Mouse (Mus musculus) neural tube, embryonic 13.5 days (tissue): ENCODE data around the gene Ptar1. TPM values are rescaled to one million over a fixed set of nuclear protein-coding genes. Genes with fewer than 3 reads are reported as not detected.
A peak's percentile ranks its signal among the peaks of the same experiment; 100 is the strongest.
"Not testable (repeated sequence)": the region's sequence is repeated elsewhere in the genome, so short reads cannot be mapped to it uniquely, and the experiment has no call there.

Experiments
- ATAC-seq: fragments of 200-750 bp; cut with Nextera tagmentation; 2 replicates; pipeline ENCODE4 v1.8.0; 2017; ENCODE audit warnings: low read depth, mild to moderate bottlenecking, moderate TSS enrichment, moderate library complexity
- H3K27ac ChIP-seq: fragments of 300-500 bp; sonication (generic); replicated peaks from 2 replicates; pipeline ENCODE4 v1.5.1; 2015; ENCODE audit warnings: moderate library complexity, mild to moderate bottlenecking, inconsistent platforms
- H3K27me3 ChIP-seq: fragments of 300-500 bp; sonication (generic); 2 replicates; pipeline ENCODE4 v1.6.1; 2015; ENCODE audit warnings: mild to moderate bottlenecking, inconsistent platforms
- H3K36me3 ChIP-seq: fragments of 300-500 bp; sonication (generic); 2 replicates; pipeline ENCODE4 v1.6.1; 2015; ENCODE audit warnings: mild to moderate bottlenecking, inconsistent platforms
- H3K4me1 ChIP-seq: fragments of 300-500 bp; sonication (generic); replicated peaks from 2 replicates; pipeline ENCODE4 v1.6.1; 2015; ENCODE audit warnings: inconsistent platforms
- H3K4me2 ChIP-seq: fragments of 300-500 bp; sonication (generic); 2 replicates; pipeline ENCODE4 v1.6.1; 2015; ENCODE audit warnings: inconsistent platforms, mild to moderate bottlenecking, moderate library complexity
- H3K4me3 ChIP-seq: fragments of 300-500 bp; sonication (generic); 2 replicates; pipeline ENCODE4 v1.5.1; 2015; ENCODE audit warnings: mild to moderate bottlenecking, inconsistent platforms
- H3K9ac ChIP-seq: fragments of 300-500 bp; sonication (generic); 2 replicates; pipeline ENCODE4 v1.6.1; 2015; ENCODE audit warnings: moderate library complexity, mild to moderate bottlenecking, inconsistent platforms
- H3K9me3 ChIP-seq: fragments of 300-500 bp; sonication (generic); 2 replicates; pipeline ENCODE4 v1.6.1; 2016; ENCODE audit warnings: inconsistent platforms
- WGBS: fragments of 180-500 bp; shearing (Covaris S2); methylation state at CpG from one replicate; pipeline ENCODE4 v1.1.7; 2015; 5-methylcytosine and 5-hydroxymethylcytosine counted together
- polyA plus RNA-seq: library from polyadenylated mRNA; unstranded; fragments of >200 nt; fragmentation: Nextera tagmentation; extraction: Ambion mirVana; gene quantifications from 2 replicates; pipeline ENCODE4 v1.2.1, GENCODE M21; 2015

The Ptar1 gene
- 3.8 and 4.1 TPM in 2 replicates for polyA plus RNA-seq

DNA sequence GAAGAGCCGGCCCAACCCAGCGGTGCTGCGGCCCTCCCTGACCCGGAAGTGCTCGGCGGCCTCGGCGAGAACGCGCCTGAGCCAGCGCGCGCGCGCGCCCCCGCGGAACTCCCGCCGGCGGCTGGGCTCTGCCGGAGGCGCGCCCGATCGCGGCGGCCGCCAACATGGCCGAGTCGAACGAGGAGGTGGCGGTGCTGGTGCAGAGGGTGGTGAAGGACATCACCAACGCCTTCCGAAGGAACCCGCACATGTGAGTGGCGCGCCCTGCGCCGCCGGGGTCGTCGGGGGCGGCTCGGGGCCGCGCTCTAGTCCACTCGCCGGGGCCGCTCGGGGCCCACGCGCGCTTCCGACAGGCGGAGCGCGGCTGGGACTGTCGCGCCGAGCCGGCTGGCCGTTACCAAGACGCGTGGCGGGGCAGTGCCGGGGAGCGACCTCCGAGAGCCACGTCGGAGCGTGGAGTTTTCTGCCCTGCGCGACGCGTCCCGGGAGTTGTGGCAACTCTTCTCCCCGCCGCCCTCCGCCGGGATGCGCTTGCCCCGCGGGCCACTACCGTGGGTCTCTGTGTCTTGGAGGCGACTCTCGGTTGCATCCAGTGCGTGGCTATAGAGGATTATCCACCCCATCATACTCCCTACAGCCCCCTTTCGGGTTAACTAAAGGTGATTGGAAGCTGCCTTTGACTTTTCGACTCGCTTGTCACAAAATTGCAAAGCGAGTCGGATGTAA lies at the start of gene Ptar1:
TSS of gene Ptar1 (plus strand) at position 134 of the 726 bp plus-strand sequence.
- H3K4me1 ChIP-seq, result peaks cover 23% of the 10 kb centered on the region
- H3K27me3 ChIP-seq, result no peaks in the 10 kb centered on the region
- H3K36me3 ChIP-seq, result no peaks in the 10 kb centered on the region
- H3K27ac ChIP-seq, result peak within 1 kb of the TSS; percentile 96
- H3K4me2 ChIP-seq, result peak within 1 kb of the TSS; percentile 59
- ATAC-seq, result peak; percentile 95
- H3K9ac ChIP-seq, result peak within 1 kb of the TSS; percentile 85
- peak within 1 kb of the TSS; percentile 85 for H3K4me3 ChIP-seq
- H3K9me3 ChIP-seq, result no peaks in the 10 kb centered on the region
- WGBS, result under 1% methylated on average over 92 of the region's 93 CpGs

DNA sequence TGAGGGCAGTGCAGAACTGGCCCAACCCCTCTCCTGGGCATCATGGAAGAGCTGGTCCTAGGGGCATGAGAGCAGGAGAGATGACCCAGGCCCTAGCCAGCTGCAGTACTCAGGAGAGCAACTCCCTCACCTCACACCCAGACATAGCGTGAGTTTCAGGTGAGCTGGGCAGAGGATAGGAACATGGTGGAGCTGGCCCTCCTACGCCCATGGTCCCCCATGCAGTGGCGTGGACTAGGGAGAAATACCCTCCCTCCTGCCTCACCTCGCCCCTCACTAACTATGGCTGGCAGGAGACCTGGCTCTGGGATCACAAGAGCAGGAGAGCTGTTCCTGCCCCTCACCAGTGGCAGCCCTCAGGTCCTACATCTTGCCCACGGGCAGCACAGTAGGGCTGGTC lies 43.4 kb upstream of the Ptar1 start:
- Histone ChIP-seq H3K27ac (no peak overlapping the region), H3K9me3 (no peaks in the 10 kb centered on the region), H3K36me3 (no peaks in the 10 kb centered on the region), H3K4me2 (no peak overlapping the region), H3K27me3 (no peaks in the 10 kb centered on the region), H3K4me1 (no peaks in the 10 kb centered on the region), H3K9ac (no peak overlapping the region), H3K4me3 (no peak overlapping the region)
- ATAC-seq, result no peak
- 92% methylated on average over 5 of the region's 5 CpGs for WGBS

DNA sequence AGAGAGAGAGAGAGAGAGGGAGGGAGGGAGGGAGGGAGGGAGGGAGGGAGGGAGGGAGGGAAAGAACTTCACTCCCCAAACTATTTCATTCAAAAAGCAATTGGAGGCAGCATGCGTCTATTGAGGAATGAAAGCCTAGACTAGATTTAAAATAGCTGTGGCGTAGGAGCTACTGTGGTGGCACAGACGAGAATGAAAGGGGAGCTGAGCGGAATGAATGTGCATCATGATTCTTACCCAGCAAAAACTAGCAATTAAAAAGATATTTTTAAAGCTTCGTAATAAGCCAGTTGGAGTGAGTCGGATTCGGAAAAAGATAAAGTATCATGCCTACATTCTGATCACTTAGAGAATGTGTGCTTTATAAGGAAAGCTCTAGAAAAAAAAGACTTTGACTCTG lies 41.9 kb upstream of the Ptar1 start:
- Histone ChIP-seq H3K36me3 (no peaks in the 10 kb centered on the region), H3K4me3 (no peak overlapping the region), H3K4me1 (no peaks in the 10 kb centered on the region), H3K27me3 (no peaks in the 10 kb centered on the region), H3K27ac (no peak overlapping the region), H3K4me2 (no peak overlapping the region), H3K9ac (no peak overlapping the region), H3K9me3 (no peaks in the 10 kb centered on the region)
- 76% methylated on average over 7 of the region's 7 CpGs for WGBS
- no peak for ATAC-seq

GRCm38 (mm10) chr19:23647308-23647707 lies 39.9 kb upstream of the Ptar1 start:
- Histone ChIP-seq H3K4me1 (no peaks in the 10 kb centered on the region), H3K4me2 (no peak overlapping the region), H3K4me3 (no peak overlapping the region), H3K9ac (no peak overlapping the region), H3K27ac (no peak overlapping the region), H3K36me3 (no peaks in the 10 kb centered on the region), H3K27me3 (0 out of 2 replicates have a peak, but pooled peaks cover 3% of the 10 kb centered on the region), H3K9me3 (no peaks in the 10 kb centered on the region)
- 94% methylated on average over 7 of the region's 7 CpGs for WGBS
- ATAC-seq, result no peak

DNA sequence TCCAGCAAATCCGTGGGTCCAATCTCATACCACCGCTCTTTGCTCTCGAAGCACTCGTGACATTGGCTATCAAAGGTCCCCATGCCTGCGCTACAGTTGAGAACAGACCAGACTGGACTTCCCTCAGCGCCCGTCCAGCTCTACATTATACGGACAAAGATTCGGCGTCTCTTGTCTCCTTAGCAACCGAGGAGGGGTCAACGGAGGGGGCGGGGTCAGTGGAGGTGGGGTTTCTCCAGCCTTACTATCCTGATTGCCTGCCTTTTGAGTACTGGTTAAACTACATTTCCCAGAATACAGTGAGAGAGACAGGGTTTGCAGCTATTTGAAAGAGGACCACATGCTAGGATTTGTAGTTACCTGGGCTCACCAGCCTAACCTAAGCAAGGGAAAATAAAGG lies 34.6 kb upstream of the Ptar1 start, which contains the start of gene 1700028P14Rik:
TSS of gene 1700028P14Rik (minus strand) at position 169 of the 400 bp plus-strand sequence.
- 0 out of 2 replicates have a peak, but pooled peaks cover 3% of the 10 kb centered on the region for H3K27me3 ChIP-seq
- peak within 1 kb of the TSS; percentile 50 for H3K4me2 ChIP-seq
- H3K9me3 ChIP-seq, result no peaks in the 10 kb centered on the region
- no peaks in the 10 kb centered on the region for H3K36me3 ChIP-seq
- H3K4me1 ChIP-seq, result 0 out of 2 replicates have a peak, but pooled peaks cover 4% of the 10 kb centered on the region
- no peak within 1 kb of the TSS for H3K9ac ChIP-seq
- H3K4me3 ChIP-seq, result peak within 1 kb of the TSS; percentile 20
- WGBS, result 5% methylated on average over 13 of the region's 13 CpGs
- ATAC-seq, result peak; percentile 92
- H3K27ac ChIP-seq, result no peak within 1 kb of the TSS

GRCm38 (mm10) chr19:23653154-23653553 lies 34.1 kb upstream of the Ptar1 start:
- no peak overlapping the region for H3K4me2 ChIP-seq
- WGBS, result 91% methylated on average over 5 of the region's 5 CpGs
- 0 out of 2 replicates have a peak, but pooled peaks have one; percentile 15 for ATAC-seq
- no peaks in the 10 kb centered on the region for H3K36me3 ChIP-seq
- 0 out of 2 replicates have a peak, but pooled peaks cover 4% of the 10 kb centered on the region for H3K4me1 ChIP-seq
- 0 out of 2 replicates have a peak, but pooled peaks cover 3% of the 10 kb centered on the region for H3K27me3 ChIP-seq
- no peaks in the 10 kb centered on the region for H3K9me3 ChIP-seq
- no peak overlapping the region for H3K9ac ChIP-seq
- H3K27ac ChIP-seq, result no peak overlapping the region
- no peak overlapping the region for H3K4me3 ChIP-seq

DNA sequence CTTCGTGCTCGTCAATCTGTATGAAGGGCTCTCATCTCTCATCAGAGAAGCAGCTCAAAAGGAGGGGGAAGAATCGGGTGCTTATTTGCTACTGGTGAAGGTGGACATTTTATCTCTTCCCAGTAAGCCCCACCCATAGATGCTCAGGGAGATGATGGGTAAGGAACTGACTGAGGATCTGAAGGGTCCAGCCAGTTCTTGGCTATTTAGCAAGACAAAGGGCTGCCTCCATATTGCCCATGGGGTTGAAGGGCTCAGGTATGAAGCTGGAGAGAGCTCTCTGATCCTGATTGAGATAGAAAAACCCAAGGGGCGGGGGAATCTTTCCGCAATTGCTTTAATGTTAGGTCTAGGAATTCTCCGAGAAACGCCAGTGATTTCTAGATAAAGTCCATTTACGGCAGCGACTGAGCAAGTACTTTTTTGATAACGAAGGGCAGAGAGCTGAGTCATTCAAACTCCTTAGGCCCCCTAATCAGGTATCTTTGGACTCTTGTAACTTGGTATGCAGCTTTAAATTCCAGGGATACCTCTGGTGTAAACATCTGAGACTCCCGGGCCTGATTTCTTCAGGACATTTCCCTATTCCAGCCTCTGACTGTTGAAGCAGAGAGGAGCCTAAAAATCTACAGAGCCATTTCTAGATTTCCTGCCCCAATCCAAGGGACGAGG lies 29.8 kb upstream of the Ptar1 start:
- no peaks in the 10 kb centered on the region for H3K36me3 ChIP-seq
- no peak for ATAC-seq
- H3K4me1 ChIP-seq, result 0 out of 2 replicates have a peak, but pooled peaks cover 3% of the 10 kb centered on the region
- H3K27ac ChIP-seq, result no peak overlapping the region
- no peaks in the 10 kb centered on the region for H3K9me3 ChIP-seq
- no peaks in the 10 kb centered on the region for H3K27me3 ChIP-seq
- H3K4me3 ChIP-seq, result no peak overlapping the region
- no peak overlapping the region for H3K9ac ChIP-seq
- no peak overlapping the region for H3K4me2 ChIP-seq
- 80% methylated on average over 12 of the region's 12 CpGs for WGBS

DNA sequence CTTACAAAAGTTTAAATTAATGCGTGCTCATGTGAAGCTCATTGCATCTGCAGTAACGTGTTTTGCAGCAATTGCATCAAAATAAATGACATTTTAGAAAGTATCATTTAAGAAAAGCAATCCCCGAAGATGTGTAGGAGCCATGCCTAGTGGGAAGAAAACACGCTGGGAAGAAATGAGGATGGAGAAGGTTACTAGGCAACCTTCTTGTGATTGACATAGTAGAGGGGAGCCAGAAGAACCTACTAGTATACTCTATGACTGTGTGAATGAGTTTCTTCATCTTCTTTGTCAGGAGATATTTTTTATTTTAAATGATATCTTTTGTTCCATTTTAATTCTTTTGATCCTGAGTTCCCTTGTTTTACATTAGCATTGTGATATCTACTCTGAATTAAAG lies 28.9 kb upstream of the Ptar1 start:
- no peak overlapping the region for H3K4me2 ChIP-seq
- H3K36me3 ChIP-seq, result no peaks in the 10 kb centered on the region
- H3K27ac ChIP-seq, result no peak overlapping the region
- H3K4me1 ChIP-seq, result no peaks in the 10 kb centered on the region
- 88% methylated on average over 4 of the region's 4 CpGs for WGBS
- H3K4me3 ChIP-seq, result no peak overlapping the region
- H3K9ac ChIP-seq, result no peak overlapping the region
- no peak for ATAC-seq
- H3K9me3 ChIP-seq, result no peaks in the 10 kb centered on the region
- no peaks in the 10 kb centered on the region for H3K27me3 ChIP-seq

DNA sequence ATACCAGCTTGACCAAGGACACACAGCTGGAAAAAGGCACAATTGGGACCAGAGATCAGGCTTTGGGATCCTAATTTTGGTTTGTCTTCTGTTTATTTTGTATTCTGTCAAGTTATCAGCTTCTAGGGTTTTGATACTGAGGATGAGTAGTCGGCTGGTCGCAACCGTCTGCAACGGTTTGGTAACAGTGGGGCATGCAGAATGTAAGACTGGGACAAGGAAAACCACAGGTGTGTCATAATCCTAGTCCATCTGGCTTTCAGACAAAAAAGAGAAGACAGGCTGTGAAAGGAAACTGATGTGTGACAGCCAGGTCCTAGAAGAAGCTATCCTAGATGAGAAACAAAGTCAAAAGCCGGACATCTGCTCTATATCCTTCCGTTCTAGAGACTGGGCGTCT lies 23.1 kb upstream of the Ptar1 start:
- Histone ChIP-seq H3K4me2 (no peak overlapping the region), H3K9ac (no peak overlapping the region), H3K4me3 (no peak overlapping the region), H3K9me3 (no peaks in the 10 kb centered on the region), H3K27me3 (no peaks in the 10 kb centered on the region), H3K27ac (no peak overlapping the region), H3K36me3 (no peaks in the 10 kb centered on the region), H3K4me1 (no peaks in the 10 kb centered on the region)
- 92% methylated on average over 7 of the region's 7 CpGs for whole genome bisulfite sequencing
- no peak for ATAC-seq

GRCm38 (mm10) chr19:23668142-23668655 lies 19.0 kb upstream of the Ptar1 start:
- Histone ChIP-seq H3K4me1 (no peaks in the 10 kb centered on the region), H3K27me3 (no peaks in the 10 kb centered on the region), H3K27ac (no peak overlapping the region), H3K9ac (no peak overlapping the region), H3K4me2 (no peak overlapping the region), H3K9me3 (no peaks in the 10 kb centered on the region), H3K36me3 (no peaks in the 10 kb centered on the region), H3K4me3 (no peak overlapping the region)
- 52% methylated on average over 6 of the region's 6 CpGs for WGBS
- ATAC-seq, result no peak

GRCm38 (mm10) chr19:23673021-23673420 lies 14.2 kb upstream of the Ptar1 start:
- H3K9me3 ChIP-seq, result peaks cover 3% of the 10 kb centered on the region; the same call in 1 of the 2 replicates
- no peak overlapping the region for H3K4me2 ChIP-seq
- ATAC-seq, result no peak
- H3K36me3 ChIP-seq, result no peaks in the 10 kb centered on the region
- no peak overlapping the region for H3K4me3 ChIP-seq
- no peaks in the 10 kb centered on the region for H3K4me1 ChIP-seq
- H3K9ac ChIP-seq, result no peak overlapping the region
- H3K27me3 ChIP-seq, result no peaks in the 10 kb centered on the region
- H3K27ac ChIP-seq, result no peak overlapping the region
- WGBS, result 67% methylated on average over 2 of the region's 2 CpGs

DNA sequence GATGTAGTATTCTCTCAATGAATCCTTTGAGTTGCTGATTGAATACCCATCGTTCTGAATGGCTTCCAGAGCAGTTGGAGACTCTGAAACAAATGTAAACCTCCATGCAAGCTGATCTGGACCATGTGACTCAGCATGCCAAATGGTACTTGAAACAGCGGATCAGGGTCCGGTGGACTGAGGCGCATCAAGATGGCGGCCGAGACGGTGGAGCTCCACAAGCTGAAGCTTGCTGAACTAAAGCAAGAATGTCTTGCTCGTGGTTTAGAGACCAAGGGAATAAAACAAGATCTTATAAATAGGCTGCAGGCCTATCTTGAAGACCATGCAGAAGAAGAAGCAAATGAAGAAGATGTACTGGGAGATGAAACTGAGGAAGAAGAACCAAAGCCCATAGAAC lies 11.6 kb upstream of the Ptar1 start:
- 94% methylated on average over 8 of the region's 8 CpGs for WGBS
- not testable (repeated sequence) for H3K27me3 ChIP-seq, ATAC-seq, H3K27ac ChIP-seq, H3K9me3 ChIP-seq, H3K9ac ChIP-seq, H3K4me3 ChIP-seq, H3K4me2 ChIP-seq, H3K4me1 ChIP-seq, H3K36me3 ChIP-seq
